In the genomic region with DNA sequence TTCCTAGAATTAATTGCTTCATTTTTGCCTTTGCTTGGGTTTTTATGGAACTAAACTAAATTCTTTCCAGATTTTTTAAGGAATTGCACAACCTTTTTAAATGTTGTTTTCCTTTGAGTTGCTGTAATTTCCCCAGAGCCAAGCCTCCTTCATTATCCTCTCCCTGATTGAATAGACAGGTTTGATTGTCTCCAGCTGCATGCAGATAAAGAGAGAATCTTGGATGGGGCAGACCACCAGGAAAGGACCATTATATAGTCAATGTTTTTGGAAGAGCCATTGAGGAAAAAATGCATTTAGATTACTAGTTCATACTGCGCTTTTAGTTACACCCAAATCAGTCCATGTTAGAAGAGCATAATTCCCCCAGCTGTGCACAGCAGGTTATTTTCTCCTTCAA, we compare ENCODE assay signal across 22 mouse cellular contexts. TPM values are rescaled to one million over a fixed set of nuclear protein-coding genes. Genes with fewer than 3 reads are reported as not detected.
DNase-seq lines count a peak whose midpoint lies in the region; ATAC-seq and TF ChIP-seq lines count a peak whose summit lies in the region.
"Had no signal": no experiment of that assay in that cellular context is flagged by ENCODE, and none has a peak within 500 bp of the region (broad histone marks: within the 10 kb centered on the region; RNA-seq: fewer than 3 reads in every experiment).

No protein-coding gene starts in this region.

- intact Hi-C loops in left cerebral cortex, postnatal 25 days (cut with DNase I): no loop called here

- no peak overlapping the region for H3K9ac ChIP-seq in heart, embryonic 12.5 days
- H3K9ac ChIP-seq in lung, postnatal 0 days (replicated peaks; ENCODE audit: low read depth): no peak overlapping the region
- H3K9ac ChIP-seq in embryonic facial prominence, embryonic 13.5 days: no peak overlapping the region
- H3K9ac ChIP-seq in embryonic facial prominence, embryonic 15.5 days: no peak overlapping the region
- H3K9ac ChIP-seq: forebrain, embryonic 13.5 days; forebrain, embryonic 15.5 days; forebrain, postnatal 0 days had no signal

- TF ChIP-seq CTCF in lung, postnatal 0 days (IDR thresholded peaks at IDR 0.05): no peak

- no peak overlapping the region for H3K4me2 ChIP-seq in heart, embryonic 12.5 days
- no peak overlapping the region for H3K4me2 ChIP-seq in lung, postnatal 0 days (replicated peaks; ENCODE audit: low read depth, low read length)
- no peak overlapping the region for H3K4me2 ChIP-seq in embryonic facial prominence, embryonic 13.5 days
- H3K4me2 ChIP-seq in embryonic facial prominence, embryonic 15.5 days (replicated peaks): no peak overlapping the region
- H3K4me2 ChIP-seq: forebrain, embryonic 13.5 days; forebrain, embryonic 15.5 days had no signal

- peaks cover 55% of the 10 kb centered on the region for H3K36me3 ChIP-seq in heart, embryonic 12.5 days
- H3K36me3 ChIP-seq in lung, postnatal 0 days (ENCODE audit: insufficient read depth, low read length): peaks cover 18% of the 10 kb centered on the region; the same call in 1 of the 2 replicates
- H3K36me3 ChIP-seq in embryonic facial prominence, embryonic 13.5 days: peaks cover 65% of the 10 kb centered on the region
- peaks cover 46% of the 10 kb centered on the region for H3K36me3 ChIP-seq in embryonic facial prominence, embryonic 15.5 days

- no peak for ATAC-seq in heart, embryonic 12.5 days (ENCODE audit: insufficient number of reproducible peaks, low FRiP score)
- no peak for ATAC-seq in lung, postnatal 0 days
- no peak for ATAC-seq in embryonic facial prominence, embryonic 13.5 days (ENCODE audit: insufficient number of reproducible peaks, insufficient read depth, low FRiP score, low TSS enrichment, low read depth)
- ATAC-seq in embryonic facial prominence, embryonic 15.5 days (ENCODE audit: insufficient number of reproducible peaks, low FRiP score, low TSS enrichment, low read depth): peak; percentile 65; the same call in 1 of the 2 replicates
- ATAC-seq: activated CD4-positive, CD25-positive, alpha-beta regulatory T cell, adult 4 months; forebrain, embryonic 13.5 days; forebrain, embryonic 15.5 days; forebrain, postnatal 0 days; Patski had no signal

- peak; percentile 55 for DNase-seq in heart, adult 11 months
- peak; percentile 41 for DNase-seq in lung, postnatal 0 days (ENCODE audit: low spot score)
- no peak for DNase-seq in lung, adult 18-20 months
- no peak for DNase-seq in cerebellum, postnatal 4 days (ENCODE audit: low spot score in 2 of 2)
- no peak for DNase-seq in left cerebral cortex, postnatal 25 days (ENCODE audit: low spot score in 2 of 2)
- DNase-seq: adrenal gland, adult 8-10 months; adrenal gland, postnatal 14 days; adrenal gland, postnatal 36 days; cerebellum, adult 11-12 months; cerebellum, adult 2 months; cerebellum, adult 9-10 months; cerebellum, postnatal 10 days; cerebellum, postnatal 25 days; embryo, embryonic 11 days; forebrain, postnatal 0 days had no signal

- WGBS in heart, embryonic 12.5 days: 94% methylated on average over 1 of the region's 1 CpGs
- 87% methylated on average over 1 of the region's 1 CpGs for WGBS in lung, postnatal 0 days
- WGBS in embryonic facial prominence, embryonic 13.5 days: 66% methylated on average over 1 of the region's 1 CpGs
- WGBS in embryonic facial prominence, embryonic 15.5 days: 68% methylated on average over 1 of the region's 1 CpGs

- no peak for TF ChIP-seq EP300 in lung, postnatal 0 days (IDR thresholded peaks at IDR 0.05)

- H3K27me3 ChIP-seq in heart, embryonic 12.5 days (replicated peaks): no peaks in the 10 kb centered on the region
- no peaks in the 10 kb centered on the region for H3K27me3 ChIP-seq in lung, postnatal 0 days (replicated peaks; ENCODE audit: insufficient read depth, low read length)
- no peaks in the 10 kb centered on the region for H3K27me3 ChIP-seq in embryonic facial prominence, embryonic 13.5 days
- no peaks in the 10 kb centered on the region for H3K27me3 ChIP-seq in embryonic facial prominence, embryonic 15.5 days
- H3K27me3 ChIP-seq: forebrain, embryonic 13.5 days; forebrain, embryonic 15.5 days; Patski had no signal

- no peaks in the 10 kb centered on the region for H3K9me3 ChIP-seq in heart, embryonic 12.5 days (replicated peaks)
- H3K9me3 ChIP-seq in lung, postnatal 0 days (ENCODE audit: low read length): no peaks in the 10 kb centered on the region
- no peaks in the 10 kb centered on the region for H3K9me3 ChIP-seq in embryonic facial prominence, embryonic 13.5 days
- H3K9me3 ChIP-seq in embryonic facial prominence, embryonic 15.5 days (replicated peaks): no peaks in the 10 kb centered on the region
- H3K9me3 ChIP-seq: forebrain, embryonic 13.5 days; forebrain, embryonic 15.5 days had no signal

- H3K4me3 ChIP-seq in heart, embryonic 12.5 days: no peak overlapping the region
- no peak overlapping the region for H3K4me3 ChIP-seq in lung, postnatal 0 days (ENCODE audit: low read depth, low read length)
- H3K4me3 ChIP-seq in embryonic facial prominence, embryonic 13.5 days: no peak overlapping the region
- no peak overlapping the region for H3K4me3 ChIP-seq in embryonic facial prominence, embryonic 15.5 days (replicated peaks)
- H3K4me3 ChIP-seq: forebrain, embryonic 13.5 days; forebrain, embryonic 15.5 days had no signal

- no peak overlapping the region for H3K27ac ChIP-seq in heart, embryonic 12.5 days (ENCODE audit: poor library complexity, severe bottlenecking)
- H3K27ac ChIP-seq in lung, postnatal 0 days (ENCODE audit: low read length): no peak overlapping the region
- peak overlapping the region; percentile 78 for H3K27ac ChIP-seq in embryonic facial prominence, embryonic 13.5 days
- peak overlapping the region; percentile 52 for H3K27ac ChIP-seq in embryonic facial prominence, embryonic 15.5 days (replicated peaks)
- H3K27ac ChIP-seq: forebrain, embryonic 13.5 days; forebrain, embryonic 15.5 days had no signal

- no peaks in the 10 kb centered on the region for H3K4me1 ChIP-seq in heart, embryonic 12.5 days (replicated peaks)
- H3K4me1 ChIP-seq in lung, postnatal 0 days (ENCODE audit: insufficient read depth, low read depth, low read length): no peaks in the 10 kb centered on the region
- peaks cover 15% of the 10 kb centered on the region for H3K4me1 ChIP-seq in embryonic facial prominence, embryonic 13.5 days
- H3K4me1 ChIP-seq in embryonic facial prominence, embryonic 15.5 days: no peaks in the 10 kb centered on the region

RNA-seq across cellular contexts. Expression of gene Poc5, which starts 20.7 kb away (rescaled TPM):
- 13.7 and 14.1 TPM in 2 replicates for polyA plus RNA-seq in heart, embryonic 12.5 days (2016; fragmentation: Nextera tagmentation; extraction: Ambion mirVana)
- polyA plus RNA-seq in lung, postnatal 0 days (2015; fragmentation: Nextera tagmentation; extraction: Ambion mirVana): 9.2 and 13.4 TPM in 2 replicates
- polyA plus RNA-seq in embryonic facial prominence, embryonic 13.5 days (2015; fragmentation: Nextera tagmentation; extraction: Ambion mirVana): 14.9 and 17.5 TPM in 2 replicates
- 14.3 and 20.6 TPM in 2 replicates for polyA plus RNA-seq in embryonic facial prominence, embryonic 15.5 days (2015; fragmentation: Nextera tagmentation; extraction: Ambion mirVana)
- total RNA-seq in left cerebral cortex, postnatal 25 days (2021): 10 to 100 TPM; 32.4 to 33.9 TPM

Comparison
In these comparisons a context has a peak if more than half of its experiments do, and no peak if none do; other contexts are left out.
1. DNase-seq: peak in heart, adult 11 months (single experiment) and lung, postnatal 0 days (single experiment); none in lung, adult 18-20 months (0 of 2), cerebellum, postnatal 4 days (0 of 2) and left cerebral cortex, postnatal 25 days (0 of 2).
2. H3K27ac ChIP-seq: peak in embryonic facial prominence, embryonic 13.5 days (single experiment) and embryonic facial prominence, embryonic 15.5 days (single experiment); none in heart, embryonic 12.5 days (single experiment) and lung, postnatal 0 days (single experiment).